Mouse (Mus musculus): ENCODE measurements at regions not wholly inside any gene's neighbourhood (a gene's known extent, or its start where the extent isn't known, plus 50 kb on each side); places are given as distances from the start of the nearest gene placed in this dataset.

DNA sequence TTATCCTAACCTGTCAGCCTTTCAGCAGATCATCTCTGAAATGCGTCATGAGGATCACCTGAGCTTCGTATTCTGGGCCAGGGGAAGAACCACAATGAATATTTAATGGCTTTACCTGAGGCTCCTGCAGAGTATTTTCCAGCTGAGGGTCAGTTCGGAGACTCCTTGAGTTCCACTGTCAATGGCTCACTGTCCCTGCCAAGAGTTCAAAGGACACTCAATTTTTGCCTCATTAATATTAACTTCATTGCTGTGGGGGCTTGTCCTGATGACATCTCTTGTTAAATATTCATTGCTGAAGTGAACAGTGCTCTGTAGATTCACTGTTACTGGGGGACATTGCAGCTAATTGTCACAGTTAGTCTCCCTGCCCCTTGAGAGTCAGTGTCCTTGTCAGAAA, 316.2 kb upstream of the Myt1l start:
- no peak for DNase-seq (ENCODE audit: low spot score in 2 of 2)

DNA sequence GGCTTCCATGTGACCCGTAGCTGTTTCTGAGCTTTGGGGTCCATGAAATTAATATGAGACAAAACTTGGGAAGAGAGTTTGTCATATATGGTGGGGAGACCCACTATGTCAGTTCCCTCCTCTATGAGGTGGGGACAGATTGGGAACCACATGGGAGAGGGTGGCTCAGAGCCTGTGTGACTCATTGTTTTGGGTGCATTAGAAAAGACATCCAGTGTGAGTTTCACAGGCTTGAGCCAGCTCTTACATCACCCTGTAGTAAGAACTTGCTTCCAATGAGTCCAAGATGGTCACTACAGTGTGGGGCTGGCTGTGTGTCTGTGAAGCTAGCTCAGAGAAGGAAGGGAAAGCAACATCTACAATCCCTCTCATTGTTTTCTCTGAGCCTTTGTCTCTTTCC, 314.6 kb upstream of the Myt1l start:
- DNase-seq (ENCODE audit: low spot score in 2 of 2), result no peak

- no peak for DNase-seq (ENCODE audit: low spot score in 2 of 2)
Measured at GRCm38 (mm10) chr12:29222099-29222498, 306.1 kb upstream of the Myt1l start.

DNA sequence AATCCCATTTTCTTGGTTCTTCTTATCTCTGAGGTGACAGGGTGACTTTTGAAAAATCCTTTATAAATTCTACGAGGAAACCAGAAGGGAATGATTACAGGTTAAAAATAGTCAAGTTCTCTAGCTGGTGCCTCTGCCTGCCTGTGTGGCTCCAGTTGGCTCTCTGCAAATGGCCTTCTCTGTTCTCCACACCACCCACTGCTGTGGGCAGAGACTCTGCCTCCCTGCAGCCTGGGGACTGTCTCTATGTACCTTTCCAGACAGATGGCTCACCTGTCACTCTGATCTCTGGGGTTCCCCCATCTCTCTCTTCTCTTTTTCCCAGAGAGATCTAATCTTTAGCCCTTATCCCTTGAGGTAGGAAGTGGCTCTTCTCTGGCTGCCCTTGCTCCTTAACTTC, 302.2 kb upstream of the Myt1l start:
- no peak for DNase-seq (ENCODE audit: low spot score in 2 of 2)

GRCm38 (mm10) chr12:29232492-29233447, 295.4 kb upstream of the Myt1l start:
- no peak for DNase-seq (ENCODE audit: low spot score in 2 of 2)

DNA sequence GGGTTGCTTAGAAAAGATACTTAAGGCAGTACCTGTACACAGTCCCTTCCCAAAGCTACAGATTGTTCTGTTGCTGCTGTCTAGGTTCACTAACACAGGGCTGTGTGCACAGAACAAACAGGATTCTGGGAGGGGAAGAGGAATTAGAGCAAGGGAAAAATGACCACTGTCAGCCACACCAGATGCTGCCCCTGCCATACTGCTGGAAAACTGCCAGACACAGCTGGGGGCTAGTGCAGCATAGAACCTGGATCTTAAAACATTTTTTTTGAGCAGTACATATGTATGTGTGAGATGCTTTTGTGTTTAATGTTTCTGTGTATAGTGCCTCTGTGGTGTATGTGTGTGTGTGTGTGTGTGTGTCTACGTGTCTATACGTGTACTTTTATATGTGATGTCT, 291.7 kb upstream of the Myt1l start:
- DNase-seq (ENCODE audit: low spot score in 2 of 2), result no peak

DNA sequence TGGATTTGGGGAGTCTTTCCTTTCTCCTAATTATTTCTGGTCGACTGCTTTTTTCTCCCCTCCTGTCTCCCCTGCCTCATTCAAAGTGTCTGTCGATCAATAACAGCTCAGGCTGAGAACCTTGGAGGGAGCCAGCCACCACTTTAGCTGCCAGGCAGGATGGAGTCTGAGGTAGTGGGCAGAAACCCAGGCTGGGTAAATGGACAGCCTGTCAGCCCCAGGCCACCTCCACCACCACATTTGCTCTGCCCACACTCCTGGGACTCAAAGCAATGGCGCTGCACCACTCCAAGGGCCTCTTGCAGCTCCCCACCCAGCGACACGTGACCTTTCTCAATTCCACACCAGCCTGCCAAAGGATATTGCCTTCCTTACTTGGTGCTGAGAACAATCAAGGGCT, 290.7 kb upstream of the Myt1l start:
- no peak for DNase-seq (ENCODE audit: low spot score in 2 of 2)

DNA sequence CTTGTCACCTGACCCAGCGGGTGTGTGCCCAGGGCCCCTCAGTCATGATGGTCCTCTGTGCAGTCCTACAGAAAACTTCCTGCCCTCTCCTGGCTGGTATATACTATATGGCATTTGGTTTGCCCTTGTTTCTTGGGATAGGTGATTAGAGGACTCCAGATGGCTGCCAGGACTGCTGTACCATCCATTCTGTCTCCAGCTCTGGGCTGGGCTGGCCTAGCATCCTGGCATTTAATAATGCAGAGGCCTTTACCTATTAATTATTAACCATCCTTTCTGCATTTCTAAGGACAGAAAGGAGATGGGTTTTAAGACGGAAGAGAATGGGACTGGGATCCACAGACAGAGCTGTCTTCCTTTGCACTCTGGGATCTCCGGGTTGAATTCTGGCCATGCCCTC, 288.7 kb upstream of the Myt1l start:
- no peak for DNase-seq (ENCODE audit: low spot score in 2 of 2)

DNA sequence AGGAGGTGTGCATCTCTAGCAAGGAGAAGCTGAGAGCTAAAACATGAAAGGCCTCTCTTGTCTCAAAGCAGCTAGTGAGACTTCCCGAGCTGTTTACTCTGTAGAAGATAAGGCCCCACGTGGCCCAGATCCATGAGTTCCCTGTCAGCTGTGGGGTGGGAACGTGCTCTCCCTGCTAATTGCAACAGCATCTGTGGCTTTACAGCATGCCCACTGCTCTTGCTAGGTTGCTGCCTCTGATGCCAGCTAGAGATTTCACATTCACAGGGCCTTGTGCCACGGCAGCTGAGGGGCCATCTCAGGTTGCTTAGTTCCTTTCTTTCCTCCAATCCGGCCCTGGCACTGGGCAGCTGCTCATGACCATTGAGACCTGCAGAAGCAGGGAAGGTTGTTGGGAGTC, 288.2 kb upstream of the Myt1l start:
- DNase-seq (ENCODE audit: low spot score in 2 of 2), result peak; percentile 50 to 75

DNA sequence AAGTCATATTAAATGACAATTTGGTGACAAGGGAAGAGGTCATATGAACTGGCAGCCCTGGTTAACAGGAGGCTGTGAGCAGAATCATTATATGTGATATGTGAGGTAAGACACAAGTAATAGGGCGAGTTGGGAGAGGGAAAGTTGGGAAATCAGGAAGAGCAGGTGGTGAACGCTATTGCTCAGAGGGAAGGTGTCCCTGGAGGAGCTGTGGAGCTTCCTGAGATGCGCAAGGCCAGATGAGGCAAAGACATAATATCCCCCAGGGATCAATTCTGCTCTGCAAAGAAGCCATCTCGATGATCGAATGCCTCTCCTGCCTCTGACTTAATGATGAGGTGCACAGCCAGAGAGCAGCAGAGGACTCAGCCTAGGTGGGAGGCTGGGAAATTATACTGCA, 285.1 kb upstream of the Myt1l start:
- DNase-seq (ENCODE audit: low spot score in 2 of 2), result no peak

DNA sequence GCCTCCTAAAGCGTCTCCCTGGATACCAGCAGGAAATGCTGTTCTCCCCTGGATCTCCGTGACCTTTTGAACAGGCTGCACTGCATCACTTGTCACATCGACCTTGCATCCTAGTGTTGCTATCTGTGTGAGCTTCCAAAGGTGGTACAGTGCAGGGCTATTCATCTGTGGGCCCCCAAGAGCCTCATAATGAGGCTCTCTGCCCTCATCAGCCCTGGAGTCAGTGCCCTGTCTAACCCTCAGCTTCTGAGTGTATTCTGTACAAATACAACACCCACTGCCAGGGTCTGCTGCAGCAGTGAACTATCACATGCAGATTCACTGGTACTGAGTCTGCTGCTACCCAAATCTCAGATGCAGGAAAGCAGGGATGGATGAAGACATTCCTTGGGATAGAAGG, 282.1 kb upstream of the Myt1l start:
- DNase-seq (ENCODE audit: low spot score in 2 of 2), result no peak

DNA sequence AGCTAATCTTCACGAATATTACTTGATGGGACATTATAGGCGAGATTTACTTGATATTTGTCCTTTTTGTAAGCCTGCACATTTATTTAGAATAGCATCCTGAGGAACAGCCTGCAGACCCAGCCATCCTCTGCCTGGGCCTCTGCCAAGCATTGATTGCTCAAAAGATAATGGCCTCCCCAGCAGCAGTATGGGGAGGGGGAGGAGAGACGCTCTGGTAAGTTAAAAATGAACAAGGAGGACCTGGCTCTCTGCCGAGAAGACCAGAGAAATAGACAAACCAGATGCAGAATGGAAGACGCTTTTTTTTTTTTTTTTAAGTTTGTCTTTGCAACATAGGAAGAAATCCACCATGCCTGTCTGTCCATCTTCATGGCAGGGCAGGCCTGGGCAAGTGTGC, 280.8 kb upstream of the Myt1l start:
- DNase-seq (ENCODE audit: low spot score in 2 of 2), result peak; percentile 46 to 53

- no peak for DNase-seq (ENCODE audit: low spot score in 2 of 2)
Measured at GRCm38 (mm10) chr12:29248459-29248858, 279.7 kb upstream of the Myt1l start.

GRCm38 (mm10) chr12:29256103-29256502, 272.1 kb upstream of the Myt1l start:
- no peak for DNase-seq (ENCODE audit: low spot score in 2 of 2)

- no peak for DNase-seq (ENCODE audit: low spot score in 2 of 2)
Measured at GRCm38 (mm10) chr12:29257011-29257734, 271.0 kb upstream of the Myt1l start.

- peak in 1 of 2 experiments; percentile 54 for DNase-seq (ENCODE audit: low spot score in 2 of 2)
Measured at GRCm38 (mm10) chr12:29257735-29258547, 270.2 kb upstream of the Myt1l start.

GRCm38 (mm10) chr12:29258548-29258874, 269.7 kb upstream of the Myt1l start:
- DNase-seq (ENCODE audit: low spot score in 2 of 2), result no peak

GRCm38 (mm10) chr12:29258966-29259365, 269.2 kb upstream of the Myt1l start:
- DNase-seq (ENCODE audit: low spot score in 2 of 2), result no peak

DNA sequence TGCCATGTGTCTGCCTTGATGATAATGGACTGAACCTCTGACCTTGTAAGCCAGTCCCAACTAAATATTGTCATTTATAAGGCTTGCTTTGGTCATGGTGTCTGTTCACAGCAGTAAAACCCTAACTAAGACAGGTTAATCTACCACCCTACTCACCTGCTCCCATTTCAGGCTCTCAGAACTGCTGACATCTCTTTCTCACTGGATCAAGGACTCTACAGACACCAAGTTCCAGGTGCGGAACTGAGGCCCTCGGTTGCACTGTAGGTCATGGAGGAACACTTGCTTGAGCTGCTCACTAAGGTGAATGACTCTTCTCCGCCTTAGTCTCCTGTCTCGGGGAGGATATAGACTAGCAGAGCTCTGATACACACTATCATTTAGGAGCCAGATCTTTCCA, 254.0 kb upstream of the Myt1l start:
- DNase-seq (ENCODE audit: low spot score in 2 of 2), result no peak

DNA sequence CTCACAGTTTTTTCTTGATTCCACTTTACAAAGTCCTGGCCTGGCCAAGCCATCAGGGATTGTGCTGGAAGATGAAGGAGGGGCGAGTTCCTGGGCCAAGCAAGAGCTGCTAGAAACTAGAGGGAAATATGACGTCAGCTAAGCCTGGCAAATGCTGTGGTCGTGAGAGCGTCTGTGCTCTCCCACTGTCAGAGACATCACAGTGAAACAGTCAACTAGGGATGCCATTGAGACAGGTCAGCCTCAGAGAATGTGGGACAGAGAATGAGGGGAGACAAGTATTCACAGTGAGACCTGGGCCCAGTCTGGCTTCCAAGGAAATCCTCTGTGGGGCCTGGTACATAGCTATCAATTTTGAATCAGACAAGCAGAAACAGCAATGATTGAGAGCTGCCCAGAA, 252.5 kb upstream of the Myt1l start:
- DNase-seq (ENCODE audit: low spot score in 2 of 2), result no peak

DNA sequence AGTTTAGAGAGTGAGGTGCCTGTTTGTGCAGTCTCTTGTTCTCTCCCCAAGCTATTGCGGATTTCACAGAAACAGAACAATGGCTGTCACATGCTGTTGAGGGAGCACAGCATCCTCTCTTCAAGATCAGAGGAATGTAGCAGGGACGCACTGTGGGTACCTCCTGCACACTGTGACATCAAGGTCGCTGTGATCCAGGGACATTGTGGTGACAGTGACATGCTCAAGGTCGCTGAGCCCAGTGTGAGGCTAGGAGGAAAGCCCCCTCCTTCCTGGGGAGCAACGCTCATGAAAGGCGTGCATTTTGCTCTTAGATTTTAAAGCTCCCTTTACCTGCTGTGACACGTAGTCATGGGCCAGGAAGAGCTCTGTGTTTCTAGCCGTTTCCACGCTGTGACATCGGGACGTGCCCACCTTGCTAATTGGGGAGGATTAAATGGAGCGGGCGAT, 248.5 kb upstream of the Myt1l start:
- no peak for DNase-seq (ENCODE audit: low spot score in 2 of 2)

DNA sequence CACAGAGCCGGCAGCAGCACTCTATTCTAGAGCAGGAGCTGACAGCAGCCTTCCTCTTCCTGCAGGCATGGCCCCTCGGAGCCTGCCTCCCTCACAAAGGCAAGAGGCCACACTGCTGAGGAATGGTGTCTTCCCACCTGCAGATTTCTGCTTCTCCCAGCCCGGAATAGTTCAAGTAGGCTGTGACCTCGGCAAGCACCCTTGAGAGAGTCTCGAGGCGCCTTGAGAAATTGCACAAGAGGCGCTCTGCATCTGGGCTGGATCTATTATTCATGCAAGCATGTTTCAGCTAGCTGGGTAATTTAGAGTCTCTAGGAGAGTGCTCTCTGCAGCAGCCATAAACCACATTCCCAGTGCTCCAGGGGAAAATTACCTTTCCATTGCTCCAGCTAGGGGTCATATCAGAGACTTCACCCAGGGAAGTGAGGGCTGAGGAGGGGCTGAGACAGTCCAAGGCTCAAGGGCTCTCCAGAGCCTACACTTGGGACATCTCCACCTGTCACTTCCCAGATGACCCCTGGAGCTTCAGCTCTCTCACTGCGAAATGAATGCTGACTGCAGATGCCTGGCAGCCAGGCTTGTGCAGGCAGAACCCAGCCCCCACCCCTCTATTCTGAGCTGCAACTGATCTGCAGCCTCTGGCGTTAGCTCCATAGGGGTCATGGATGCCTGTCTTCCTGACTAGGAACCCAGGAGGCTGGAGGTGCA, 247.9 kb upstream of the Myt1l start:
- DNase-seq (ENCODE audit: low spot score in 2 of 2), result peak in 1 of 2 experiments; percentile 50
